Mouse (Mus musculus): ENCODE data around the gene Aqp3. TPM values are rescaled to one million over a fixed set of nuclear protein-coding genes. Genes with fewer than 3 reads are reported as not detected.

Aqp3 gene
- total and polyA plus RNA-seq, 2 experiments from 2014 or later, result 0.16 to 0.29 TPM

DNA sequence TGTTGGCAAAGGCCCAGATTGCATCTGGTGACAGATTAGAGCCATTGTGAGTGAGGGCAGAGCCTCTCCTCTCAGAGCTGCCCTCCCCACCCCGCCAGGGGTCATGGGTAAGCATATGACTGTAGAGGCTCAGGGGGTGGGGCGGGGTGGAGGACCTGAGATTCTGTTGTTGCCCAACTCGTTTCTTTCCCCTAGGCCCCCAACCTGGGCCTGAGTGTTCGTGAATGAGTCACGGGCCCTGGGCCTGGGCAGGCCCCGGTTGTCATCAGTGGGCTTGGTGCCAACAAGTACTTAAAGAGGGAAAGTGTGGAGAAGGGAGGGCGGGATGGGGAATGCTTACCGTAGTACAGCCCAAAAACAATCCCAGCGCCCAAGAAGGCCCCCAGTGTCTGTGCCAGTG, 3.6 kb downstream of the Aqp3 start:
- H3K36me3 ChIP-seq (ENCODE audit: insufficient read depth, low read length), result no peaks in the 10 kb centered on the region
- H3K9me3 ChIP-seq (ENCODE audit: low read length), result no peaks in the 10 kb centered on the region
- no peak overlapping the region for H3K27ac ChIP-seq
- ATAC-seq (no peak), DNase-seq (ENCODE audit: low spot score) (no peak)
- H3K4me2 ChIP-seq (ENCODE audit: low read depth, low read length), result no peak overlapping the region
- 0 out of 2 replicates have a peak, but pooled peaks cover 6% of the 10 kb centered on the region for H3K27me3 ChIP-seq (ENCODE audit: insufficient read depth, low read length)
- WGBS, result 52% methylated on average over 9 of the region's 9 CpGs
- no peak overlapping the region for H3K9ac ChIP-seq (replicated peaks; ENCODE audit: low read length)
- TF ChIP-seq CTCF (IDR thresholded peaks at IDR 0.05; ENCODE audit: low read depth), result no peak
- no peak overlapping the region for H3K4me3 ChIP-seq (ENCODE audit: low read length)
- H3K4me1 ChIP-seq (ENCODE audit: insufficient read depth, low read length), result 0 out of 2 replicates have a peak, but pooled peaks cover 3% of the 10 kb centered on the region

DNA sequence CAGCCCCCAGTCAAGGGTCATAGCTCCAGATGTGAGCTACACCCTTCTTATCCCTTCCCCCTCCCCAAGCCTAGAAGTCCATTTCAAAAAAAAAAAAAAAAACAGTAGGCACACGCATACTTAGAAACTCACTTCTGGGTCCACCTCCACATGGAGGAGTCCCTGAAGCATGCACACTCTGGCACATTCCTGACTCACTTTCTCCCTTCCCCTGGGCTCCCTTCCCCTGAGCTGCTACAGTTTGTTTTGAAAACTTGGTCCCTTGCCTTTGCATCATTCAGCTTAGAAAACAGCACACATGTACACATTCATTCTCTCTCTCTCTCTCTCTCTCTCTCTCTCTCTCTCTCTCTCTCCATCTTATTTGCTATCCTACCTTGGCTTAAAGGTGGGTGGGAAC, 5.0 kb downstream of the Aqp3 start:
- H3K4me3 ChIP-seq (ENCODE audit: low read length), result no peak overlapping the region
- H3K27me3 ChIP-seq (ENCODE audit: insufficient read depth, low read length), result 0 out of 2 replicates have a peak, but pooled peaks cover 5% of the 10 kb centered on the region
- DNase-seq (ENCODE audit: low spot score), result no peak
- no peak overlapping the region for H3K27ac ChIP-seq
- H3K9ac ChIP-seq (replicated peaks; ENCODE audit: low read length), result no peak overlapping the region
- 88% methylated on average over 1 of the region's 1 CpGs for WGBS
- no peak for TF ChIP-seq CTCF (IDR thresholded peaks at IDR 0.05; ENCODE audit: low read depth)
- no peaks in the 10 kb centered on the region for H3K4me1 ChIP-seq (ENCODE audit: insufficient read depth, low read length)
- H3K36me3 ChIP-seq (ENCODE audit: insufficient read depth, low read length), result no peaks in the 10 kb centered on the region
- no peaks in the 10 kb centered on the region for H3K9me3 ChIP-seq (ENCODE audit: low read length)
- no peak overlapping the region for H3K4me2 ChIP-seq (ENCODE audit: low read depth, low read length)
- ATAC-seq, result no peak

DNA sequence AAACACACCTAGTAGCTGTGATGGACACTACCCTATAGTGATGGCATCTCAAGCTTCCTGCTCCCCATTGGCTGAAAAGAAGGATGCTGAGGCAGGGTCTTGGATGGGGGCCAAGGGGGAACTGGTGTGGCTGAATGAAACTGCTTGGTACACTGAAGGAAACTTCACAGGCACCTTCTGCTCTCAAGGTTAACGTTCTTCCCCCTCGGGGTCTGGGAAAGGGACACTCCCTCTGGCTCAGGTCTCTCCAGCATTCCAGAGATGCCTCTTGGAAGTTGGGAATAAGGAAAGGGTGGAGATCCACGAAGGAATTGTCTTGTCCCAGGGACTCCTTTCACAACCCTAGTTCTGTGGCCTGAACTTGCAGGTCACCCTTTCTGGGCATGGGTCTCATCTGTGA, 6.6 kb downstream of the Aqp3 start:
- Histone ChIP-seq H3K27me3 (ENCODE audit: insufficient read depth, low read length) (no peaks in the 10 kb centered on the region), H3K4me3 (ENCODE audit: low read length) (no peak overlapping the region), H3K4me1 (ENCODE audit: insufficient read depth, low read length) (no peaks in the 10 kb centered on the region), H3K27ac (no peak overlapping the region), H3K4me2 (ENCODE audit: low read depth, low read length) (no peak overlapping the region), H3K9me3 (ENCODE audit: low read length) (no peaks in the 10 kb centered on the region), H3K36me3 (ENCODE audit: insufficient read depth, low read length) (no peaks in the 10 kb centered on the region), H3K9ac (replicated peaks; ENCODE audit: low read length) (no peak overlapping the region)
- WGBS, result 64% methylated on average over 3 of the region's 3 CpGs
- no peak for DNase-seq (ENCODE audit: low spot score)
- TF ChIP-seq CTCF (IDR thresholded peaks at IDR 0.05; ENCODE audit: low read depth), result no peak
- no peak for ATAC-seq

DNA sequence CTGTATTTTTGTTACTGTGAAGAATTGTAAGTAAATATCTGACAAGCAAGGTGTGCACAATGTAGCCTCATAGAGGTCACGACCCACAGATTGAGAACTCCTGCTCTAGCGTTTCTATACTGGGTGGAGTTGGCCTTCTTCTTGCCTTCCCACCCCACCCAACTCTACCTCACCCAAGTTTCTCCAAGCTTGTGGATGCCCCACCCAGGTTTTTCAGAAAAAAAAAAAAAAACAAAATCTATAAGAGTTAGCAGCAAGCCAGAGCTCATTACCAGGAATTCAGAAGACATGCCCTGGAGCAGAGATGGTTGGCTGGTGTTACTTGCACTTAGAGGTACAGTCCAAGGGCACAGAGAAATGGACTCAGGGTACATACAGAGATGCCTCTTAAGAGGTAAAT, 8.3 kb downstream of the Aqp3 start:
- Histone ChIP-seq H3K27me3 (ENCODE audit: insufficient read depth, low read length) (no peaks in the 10 kb centered on the region), H3K4me2 (ENCODE audit: low read depth, low read length) (no peak overlapping the region), H3K4me1 (ENCODE audit: insufficient read depth, low read length) (no peaks in the 10 kb centered on the region), H3K36me3 (ENCODE audit: insufficient read depth, low read length) (no peaks in the 10 kb centered on the region), H3K27ac (no peak overlapping the region), H3K9ac (replicated peaks; ENCODE audit: low read length) (no peak overlapping the region), H3K9me3 (ENCODE audit: low read length) (no peaks in the 10 kb centered on the region), H3K4me3 (ENCODE audit: low read length) (no peak overlapping the region)
- ATAC-seq (no peak), DNase-seq (ENCODE audit: low spot score) (no peak)
- WGBS, result 83% methylated on average over 2 of the region's 2 CpGs
- TF ChIP-seq CTCF (IDR thresholded peaks at IDR 0.05; ENCODE audit: low read depth), result no peak

DNA sequence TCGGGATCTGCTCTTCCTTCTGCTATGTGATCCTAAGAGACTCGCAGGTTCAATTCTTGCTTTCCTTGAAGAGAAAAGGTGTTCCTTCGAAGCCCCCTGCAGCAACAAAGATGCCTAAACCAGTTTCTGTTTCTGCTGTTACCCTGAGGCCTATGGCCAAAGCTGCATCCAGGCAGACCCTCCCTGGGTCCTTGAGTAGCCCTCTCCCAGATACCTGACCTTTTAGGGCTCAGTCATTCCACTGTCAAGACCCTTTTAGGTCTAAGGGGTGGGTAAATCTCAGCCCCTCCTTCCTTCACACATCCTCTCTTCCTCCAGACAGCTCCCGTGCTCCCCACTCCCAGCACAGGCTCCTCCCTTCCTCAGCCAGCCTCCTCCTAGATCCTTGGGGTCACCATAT, 8.8 kb downstream of the Aqp3 start:
- Histone ChIP-seq H3K4me3 (ENCODE audit: low read length) (no peak overlapping the region), H3K9me3 (ENCODE audit: low read length) (no peaks in the 10 kb centered on the region), H3K4me1 (ENCODE audit: insufficient read depth, low read length) (no peaks in the 10 kb centered on the region), H3K36me3 (ENCODE audit: insufficient read depth, low read length) (no peaks in the 10 kb centered on the region), H3K9ac (replicated peaks; ENCODE audit: low read length) (no peak overlapping the region), H3K4me2 (ENCODE audit: low read depth, low read length) (no peak overlapping the region), H3K27me3 (ENCODE audit: insufficient read depth, low read length) (no peaks in the 10 kb centered on the region), H3K27ac (no peak overlapping the region)
- no peak for ATAC-seq
- no peak for DNase-seq (ENCODE audit: low spot score)
- TF ChIP-seq CTCF (IDR thresholded peaks at IDR 0.05; ENCODE audit: low read depth), result no peak
- WGBS, result 91% methylated on average over 4 of the region's 4 CpGs

DNA sequence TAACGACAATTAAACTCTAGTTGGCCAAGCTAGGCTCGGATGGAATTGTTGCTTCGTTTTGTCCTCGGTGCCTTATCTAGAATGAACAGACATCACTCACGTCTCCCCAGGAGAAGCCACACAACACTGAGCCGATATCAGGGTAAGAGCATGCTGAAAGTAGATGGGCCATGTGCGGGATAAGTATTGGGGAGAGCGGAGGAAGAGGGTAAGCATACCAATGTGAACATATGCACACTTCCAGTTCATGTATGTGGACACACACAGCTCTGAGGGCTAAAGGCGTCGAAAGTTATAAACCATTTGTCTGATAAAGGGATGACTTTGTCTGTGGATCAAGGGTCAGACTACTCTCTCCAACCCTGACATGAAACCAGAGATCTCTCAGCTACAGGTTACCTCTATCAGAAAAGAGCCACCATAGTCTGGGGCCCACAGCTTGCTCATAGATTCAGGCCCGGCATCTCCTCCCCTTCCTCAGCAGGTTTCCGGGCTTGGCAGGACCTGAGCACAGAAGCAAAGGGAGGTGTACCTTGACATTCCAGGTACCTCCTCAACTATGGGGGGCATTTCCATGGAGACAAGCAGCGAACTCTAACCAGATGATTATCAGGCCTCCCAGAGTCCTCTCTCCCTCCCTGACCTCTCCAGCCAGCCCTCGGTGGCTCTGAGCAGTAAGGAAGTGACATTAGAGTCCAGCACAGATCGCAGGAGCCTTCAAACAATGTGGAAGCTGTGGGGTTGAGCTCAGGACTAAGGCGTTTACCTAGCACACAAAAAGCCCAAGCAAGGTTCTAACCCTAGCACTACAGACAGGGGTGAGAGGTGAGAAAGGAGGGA, 10.3 kb downstream of the Aqp3 start:
- 90% methylated on average over 16 of the region's 16 CpGs for WGBS
- no peaks in the 10 kb centered on the region for H3K27me3 ChIP-seq (ENCODE audit: insufficient read depth, low read length)
- no peak overlapping the region for H3K9ac ChIP-seq (replicated peaks; ENCODE audit: low read length)
- DNase-seq (ENCODE audit: low spot score) (no peak), ATAC-seq (no peak)
- no peak overlapping the region for H3K4me3 ChIP-seq (ENCODE audit: low read length)
- H3K4me1 ChIP-seq (ENCODE audit: insufficient read depth, low read length), result no peaks in the 10 kb centered on the region
- no peaks in the 10 kb centered on the region for H3K36me3 ChIP-seq (ENCODE audit: insufficient read depth, low read length)
- H3K27ac ChIP-seq, result no peak overlapping the region
- TF ChIP-seq CTCF (IDR thresholded peaks at IDR 0.05; ENCODE audit: low read depth), result no peak
- no peaks in the 10 kb centered on the region for H3K9me3 ChIP-seq (ENCODE audit: low read length)
- no peak overlapping the region for H3K4me2 ChIP-seq (ENCODE audit: low read depth, low read length)

DNA sequence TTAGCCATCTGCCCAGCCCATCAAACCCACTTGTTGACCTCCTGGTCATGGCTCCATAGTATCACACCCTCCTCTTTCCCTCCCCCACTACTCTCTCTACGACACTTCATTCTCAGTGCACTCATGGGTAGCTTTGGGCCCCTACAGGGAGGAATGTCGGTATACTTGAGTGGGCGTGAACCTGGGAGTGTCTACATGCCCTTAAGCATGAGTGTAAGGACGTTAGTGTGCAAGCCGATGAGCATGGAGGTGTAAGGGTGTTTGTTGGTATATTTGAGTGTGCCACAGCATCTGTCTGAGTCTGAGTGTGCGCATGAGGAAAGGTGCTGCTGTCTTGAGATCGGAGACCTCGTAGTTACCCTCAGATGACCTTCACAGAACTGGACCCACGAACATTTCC, 11.0 kb downstream of the Aqp3 start:
- TF ChIP-seq CTCF (IDR thresholded peaks at IDR 0.05; ENCODE audit: low read depth), result no peak
- 81% methylated on average over 9 of the region's 9 CpGs for WGBS
- no peak overlapping the region for H3K4me3 ChIP-seq (ENCODE audit: low read length)
- H3K36me3 ChIP-seq (ENCODE audit: insufficient read depth, low read length), result no peaks in the 10 kb centered on the region
- H3K4me1 ChIP-seq (ENCODE audit: insufficient read depth, low read length), result no peaks in the 10 kb centered on the region
- H3K4me2 ChIP-seq (ENCODE audit: low read depth, low read length), result no peak overlapping the region
- DNase-seq (ENCODE audit: low spot score) (no peak), ATAC-seq (no peak)
- no peaks in the 10 kb centered on the region for H3K9me3 ChIP-seq (ENCODE audit: low read length)
- H3K9ac ChIP-seq (replicated peaks; ENCODE audit: low read length), result no peak overlapping the region
- H3K27ac ChIP-seq, result no peak overlapping the region
- no peaks in the 10 kb centered on the region for H3K27me3 ChIP-seq (ENCODE audit: insufficient read depth, low read length)
